Mouse (Mus musculus) E14TG2a.4 (cell line): ENCODE results near the gene Nf1.
"Not testable (repeated sequence)": the region's sequence is repeated elsewhere in the genome, so short reads cannot be mapped to it uniquely, and the experiment has no call there.

Experiments used
- H3K27me3 ChIP-seq: 2 replicates; pipeline ENCODE4 v1.6.1; 2014; ENCODE audit warnings: low read length, control low read depth; ENCODE audit not compliant: insufficient read depth
- H3K36me3 ChIP-seq: 2 replicates; pipeline ENCODE4 v1.6.1; 2014; ENCODE audit warnings: low read length, control low read depth; ENCODE audit not compliant: insufficient read depth
- H3K4me1 ChIP-seq: replicated peaks from 2 replicates; pipeline ENCODE4 v1.6.1; 2014; ENCODE audit warnings: low read depth, low read length, control low read depth
- H3K4me3 ChIP-seq: replicated peaks from 2 replicates; pipeline ENCODE4 v1.5.1; 2014; ENCODE audit warnings: mild to moderate bottlenecking, low read length
- H3K9me3 ChIP-seq: 2 replicates; pipeline ENCODE4 v1.6.1; 2014; ENCODE audit warnings: low read length, control low read depth
- CTCF ChIP-seq: conservative IDR thresholded peaks from 2 replicates; pipeline ENCODE4 v1.5.1; 2014; ENCODE audit warnings: low read length
- NANOG ChIP-seq: IDR thresholded peaks from 2 replicates; pipeline ENCODE4 v1.6.1; 2014; ENCODE audit warnings: borderline replicate concordance, low read length, mixed read lengths
- POU5F1 ChIP-seq: IDR thresholded peaks from 2 replicates; pipeline ENCODE4 v1.6.1; 2014; ENCODE audit warnings: low read length, borderline replicate concordance

Nf1 gene

DNA sequence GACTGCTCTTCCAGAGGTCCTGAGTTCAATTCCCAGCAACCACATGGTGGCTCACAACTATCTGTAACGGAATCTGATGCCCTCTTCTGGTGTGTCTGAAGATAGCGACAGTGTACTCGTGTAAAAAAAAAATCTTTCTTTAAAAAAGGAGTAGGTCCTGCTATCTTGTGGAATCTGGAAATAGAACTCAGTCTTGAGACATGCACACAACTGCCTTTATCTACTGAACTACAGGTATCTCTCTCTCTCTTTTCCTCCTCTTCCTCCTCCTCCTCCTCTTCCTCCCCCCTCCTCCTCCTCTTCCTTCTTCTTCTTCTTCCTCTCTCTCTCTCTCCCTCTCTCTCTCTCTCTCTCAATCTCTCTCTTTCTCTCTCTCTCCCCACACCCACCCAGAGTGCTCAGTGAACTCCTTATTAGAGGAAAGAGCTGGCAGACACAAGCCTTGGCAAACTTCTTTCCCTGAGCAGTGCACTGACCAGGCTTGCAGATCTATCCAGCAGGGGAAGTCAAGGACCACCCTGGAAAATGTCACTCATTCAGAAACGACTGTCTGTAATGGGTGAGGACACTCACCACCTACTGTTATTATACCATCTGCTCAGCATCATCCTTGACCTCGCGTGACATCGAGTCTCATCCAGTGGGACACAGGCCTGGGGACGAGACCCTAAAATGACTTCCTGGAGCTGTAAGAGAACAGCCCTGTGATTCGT lies 39.6 kb upstream of the Nf1 start:
- TF ChIP-seq POU5F1 = no peak
- no peak for TF ChIP-seq CTCF
- no peak for TF ChIP-seq NANOG
- no peaks in the 10 kb centered on the region for H3K4me1 ChIP-seq
- H3K9me3 ChIP-seq = 0 out of 2 replicates have a peak, but pooled peaks cover 2% of the 10 kb centered on the region
- H3K4me3 ChIP-seq = no peak overlapping the region
- H3K36me3 ChIP-seq = no peaks in the 10 kb centered on the region
- no peaks in the 10 kb centered on the region for H3K27me3 ChIP-seq

DNA sequence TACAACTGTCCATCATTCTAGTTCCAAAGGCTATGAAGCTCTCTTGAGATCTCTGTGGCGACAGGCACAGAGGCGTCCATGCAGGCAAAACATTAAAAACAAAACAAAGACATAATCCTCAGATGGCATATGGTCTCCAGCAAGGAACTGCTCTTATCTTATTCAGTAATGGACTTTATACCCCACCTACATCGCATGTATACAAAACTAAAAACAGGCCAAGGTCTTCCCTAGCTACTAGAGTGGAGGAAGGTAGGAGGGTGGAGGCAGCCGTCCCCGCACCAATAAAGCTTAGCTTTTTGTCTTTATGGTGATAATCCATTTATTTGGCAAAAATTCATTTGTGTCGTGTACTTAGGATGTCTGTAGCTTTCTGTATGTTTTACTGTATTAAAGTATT lies 36.4 kb upstream of the Nf1 start:
- Histone ChIP-seq H3K36me3 (no peaks in the 10 kb centered on the region), H3K27me3 (peaks cover 2% of the 10 kb centered on the region; the same call in 1 of the 2 replicates), H3K4me3 (no peak overlapping the region), H3K4me1 (peaks cover 28% of the 10 kb centered on the region), H3K9me3 (0 out of 2 replicates have a peak, but pooled peaks cover 6% of the 10 kb centered on the region)
- TF ChIP-seq CTCF (no peak), NANOG (no peak), POU5F1 (no peak)

DNA sequence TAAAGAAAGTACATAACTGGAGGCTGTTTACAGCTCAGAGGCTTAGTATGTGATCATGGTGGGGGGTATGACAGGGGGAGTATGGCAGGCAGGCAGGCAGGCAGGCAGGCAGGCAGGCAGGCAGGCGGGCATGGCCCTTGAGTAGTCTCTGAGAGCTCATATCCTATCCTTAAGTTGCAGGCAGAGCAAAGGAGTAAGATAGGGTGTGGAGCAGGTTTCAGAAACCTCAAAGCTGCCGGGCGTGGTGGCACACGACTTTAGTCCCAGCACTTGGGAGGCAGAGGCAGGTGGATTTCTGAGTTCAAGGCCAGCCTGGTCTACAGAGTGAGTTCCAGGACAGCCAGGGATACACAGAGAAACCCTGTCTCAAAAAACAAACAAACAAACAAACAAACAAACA lies 35.2 kb upstream of the Nf1 start:
- not testable (repeated sequence) for H3K4me3 ChIP-seq, H3K9me3 ChIP-seq, H3K27me3 ChIP-seq, H3K36me3 ChIP-seq
- H3K4me1 ChIP-seq = peaks cover 33% of the 10 kb centered on the region

DNA sequence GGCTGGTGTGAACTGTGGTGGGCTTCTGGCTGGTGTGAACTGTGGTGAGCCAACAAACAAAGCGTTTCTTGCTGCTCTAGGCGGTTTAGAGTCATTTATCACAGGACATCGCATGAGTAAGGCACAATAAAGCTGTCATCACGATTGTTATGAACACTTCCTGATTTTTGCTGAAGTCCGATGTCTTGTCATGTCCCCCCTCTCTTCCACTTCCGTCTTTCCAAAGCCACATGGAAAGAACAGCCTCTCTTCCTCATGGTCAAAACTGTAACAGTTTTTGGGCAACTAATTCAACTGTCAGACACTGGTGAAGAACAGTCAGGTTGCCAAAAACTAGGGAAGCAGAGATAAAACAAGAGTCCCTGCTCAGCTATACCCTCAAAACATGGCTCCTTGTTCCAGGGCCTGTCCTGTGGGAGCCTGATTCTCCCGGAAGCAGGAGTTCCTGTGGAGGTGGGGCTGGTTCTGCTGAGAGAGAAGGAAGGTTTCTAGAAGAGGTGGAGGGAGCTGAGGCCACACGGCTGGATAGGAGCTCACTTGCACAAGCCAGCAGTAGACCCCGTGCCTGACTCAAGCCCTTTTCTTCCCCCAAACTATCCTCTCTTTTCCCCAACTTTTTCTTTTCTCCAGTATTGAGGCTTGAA lies 33.7 kb upstream of the Nf1 start:
- Histone ChIP-seq H3K36me3 (no peaks in the 10 kb centered on the region), H3K9me3 (0 out of 2 replicates have a peak, but pooled peaks cover 6% of the 10 kb centered on the region)
- TF ChIP-seq POU5F1 (no peak), CTCF (no peak), NANOG (no peak)

DNA sequence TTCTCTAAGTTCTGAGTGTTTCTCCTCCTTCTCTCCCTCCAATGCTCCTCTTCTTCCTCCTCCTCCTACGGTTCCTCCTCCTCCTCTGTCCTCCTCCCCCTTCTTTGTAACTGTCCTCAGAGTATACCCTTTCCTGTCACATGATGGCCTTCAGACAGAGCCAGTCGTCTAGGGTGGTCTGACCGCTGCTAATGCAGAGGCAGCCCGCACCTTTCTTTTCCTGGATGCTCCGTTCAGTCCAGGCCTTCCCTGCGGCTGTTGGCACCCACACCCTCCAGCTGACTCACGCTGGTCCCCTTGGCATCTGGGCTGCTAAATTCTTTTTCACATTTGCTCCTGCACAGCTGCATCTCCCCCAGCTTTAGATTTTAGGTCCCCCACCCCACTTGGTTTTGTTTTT lies 33.0 kb upstream of the Nf1 start:
- TF ChIP-seq POU5F1 (no peak), CTCF (no peak), NANOG (no peak)
- 0 out of 2 replicates have a peak, but pooled peaks cover 6% of the 10 kb centered on the region for H3K9me3 ChIP-seq

More for the DNA sequence above, 33.7 kb upstream of the Nf1 start:
- peaks cover 2% of the 10 kb centered on the region; the same call in 1 of the 2 replicates for H3K27me3 ChIP-seq
- no peak overlapping the region for H3K4me3 ChIP-seq
- peaks cover 33% of the 10 kb centered on the region for H3K4me1 ChIP-seq

DNA sequence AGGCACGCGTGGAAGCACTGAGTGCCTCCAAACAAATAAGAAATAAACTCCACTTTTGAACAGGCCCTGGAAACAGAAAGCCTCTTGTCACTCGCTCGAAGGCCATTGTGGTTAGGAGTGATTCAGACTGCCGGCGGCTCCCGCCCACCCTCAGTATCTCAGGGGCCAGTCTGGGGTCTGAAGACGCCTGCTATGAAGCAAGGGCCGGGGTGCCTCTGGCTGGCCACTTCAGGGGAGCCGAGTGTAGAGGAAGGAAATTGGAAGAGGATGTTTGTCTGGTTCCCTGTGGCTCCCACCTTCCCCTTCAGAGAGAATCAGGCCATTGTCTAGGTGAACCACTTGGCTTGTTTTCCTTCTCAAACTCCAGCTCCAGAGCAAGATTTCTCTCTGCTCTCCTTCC lies 32.5 kb upstream of the Nf1 start:
- Histone ChIP-seq H3K36me3 (no peaks in the 10 kb centered on the region), H3K27me3 (peaks cover 2% of the 10 kb centered on the region; the same call in 1 of the 2 replicates), H3K4me1 (peaks cover 33% of the 10 kb centered on the region), H3K4me3 (peak overlapping the region; percentile 26; the same call in 1 of the 2 replicates), H3K9me3 (0 out of 2 replicates have a peak, but pooled peaks cover 6% of the 10 kb centered on the region)
- no peak for TF ChIP-seq CTCF
- TF ChIP-seq POU5F1 = no peak
- no peak for TF ChIP-seq NANOG

More for the DNA sequence above, 33.0 kb upstream of the Nf1 start:
- Histone ChIP-seq H3K4me3 (0 out of 2 replicates have a peak overlapping the region, but pooled peaks have one; percentile 26), H3K36me3 (no peaks in the 10 kb centered on the region), H3K4me1 (peaks cover 33% of the 10 kb centered on the region), H3K27me3 (peaks cover 2% of the 10 kb centered on the region; the same call in 1 of the 2 replicates)

DNA sequence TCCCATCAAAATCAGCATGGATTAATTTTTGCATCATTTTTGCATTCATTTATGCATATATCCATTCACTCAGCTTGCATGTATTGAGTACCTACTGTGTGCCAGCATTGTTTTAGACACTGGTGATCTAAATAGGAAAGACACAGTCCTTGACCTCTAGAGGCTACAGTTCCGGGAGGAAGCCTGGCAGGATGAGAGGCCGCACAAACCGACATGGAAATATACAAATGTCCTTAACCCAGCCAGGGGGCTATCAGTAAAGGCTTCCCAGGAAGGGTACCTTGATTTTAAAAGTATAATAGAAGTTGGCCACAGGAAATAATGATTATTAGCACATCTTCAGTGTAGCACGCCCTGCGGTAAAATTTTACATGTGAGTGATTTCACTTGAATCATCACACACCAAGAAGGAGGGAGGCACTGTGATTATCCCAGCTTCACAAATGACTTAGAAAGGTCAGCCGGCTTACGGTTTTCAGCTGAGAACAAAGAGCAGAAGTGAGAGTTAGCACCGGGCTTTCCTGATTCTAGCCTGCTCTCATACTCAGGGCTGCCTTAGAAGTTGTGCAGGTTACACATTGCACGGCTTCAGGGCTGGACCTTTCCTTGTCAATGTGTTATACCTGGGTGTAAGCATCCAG lies 31.8 kb upstream of the Nf1 start:
- peaks cover 2% of the 10 kb centered on the region; the same call in 1 of the 2 replicates for H3K27me3 ChIP-seq
- peaks cover 33% of the 10 kb centered on the region for H3K4me1 ChIP-seq
- TF ChIP-seq POU5F1 = no peak
- TF ChIP-seq NANOG = no peak
- no peak for TF ChIP-seq CTCF
- peak overlapping the region; percentile 26; the same call in 1 of the 2 replicates for H3K4me3 ChIP-seq
- no peaks in the 10 kb centered on the region for H3K36me3 ChIP-seq
- 0 out of 2 replicates have a peak, but pooled peaks cover 6% of the 10 kb centered on the region for H3K9me3 ChIP-seq

DNA sequence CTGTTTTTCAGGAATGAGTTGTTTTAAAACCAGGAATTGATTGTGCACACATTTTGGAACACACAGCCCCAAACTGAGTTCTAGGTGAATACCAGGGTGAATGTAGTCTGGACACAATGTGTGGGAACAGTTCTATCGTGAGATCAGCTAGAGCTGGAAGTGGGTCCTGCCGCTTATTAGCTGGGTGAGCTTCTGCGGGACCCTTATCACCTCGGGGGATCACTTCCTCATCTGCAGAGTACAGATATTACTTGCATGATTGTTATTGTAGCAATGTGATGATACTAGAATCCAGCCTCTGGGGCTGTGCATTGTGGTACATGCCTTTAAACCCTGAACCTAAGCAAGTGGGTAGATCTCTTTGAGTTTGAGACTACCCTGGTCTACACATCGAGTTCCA lies 29.0 kb upstream of the Nf1 start:
- no peak for TF ChIP-seq POU5F1
- no peak for TF ChIP-seq NANOG
- TF ChIP-seq CTCF = no peak
- no peaks in the 10 kb centered on the region for H3K36me3 ChIP-seq
- no peaks in the 10 kb centered on the region for H3K9me3 ChIP-seq
- peaks cover 2% of the 10 kb centered on the region; the same call in 1 of the 2 replicates for H3K27me3 ChIP-seq
- peaks cover 31% of the 10 kb centered on the region for H3K4me1 ChIP-seq
- no peak overlapping the region for H3K4me3 ChIP-seq
